Mouse (Mus musculus) C2C12 (cell line): ENCODE results near the gene Foxn4. TPM values are rescaled to one million over a fixed set of nuclear protein-coding genes. Genes with fewer than 3 reads are reported as not detected.

Experiments
- H3K27me3 ChIP-seq: one replicate; pipeline ENCODE4 v1.6.1; 2011; ENCODE audit not compliant: control insufficient read depth, insufficient read depth, insufficient read length
- H3K36me3 ChIP-seq: one replicate; pipeline ENCODE4 v1.6.1; 2011; ENCODE audit not compliant: control insufficient read depth, insufficient read depth
- H3K4me3 ChIP-seq: one replicate; pipeline ENCODE4 v1.5.1; 2011; ENCODE audit warnings: mild to moderate bottlenecking, control low read depth; ENCODE audit not compliant: poor library complexity, insufficient read depth, severe bottlenecking
- H3K79me2 ChIP-seq: one replicate; pipeline ENCODE4 v1.6.1; 2011; ENCODE audit not compliant: control insufficient read depth, insufficient read depth
- H3K79me3 ChIP-seq: one replicate; pipeline ENCODE4 v1.6.1; 2011; ENCODE audit warnings: low read depth, control low read depth
- H3ac ChIP-seq: one replicate; pipeline ENCODE3; 2011; ENCODE audit warnings: low read depth; ENCODE audit not compliant: control insufficient read depth, insufficient read length
- CEBPB ChIP-seq: IDR thresholded peaks from one replicate; pipeline ENCODE4 v1.6.1; 2011; ENCODE audit warnings: low read depth, mild to moderate bottlenecking, control low read depth, moderate library complexity
- CTCF ChIP-seq: IDR thresholded peaks from one replicate; pipeline ENCODE4 v1.5.1; 2011; ENCODE audit not compliant: control insufficient read depth, insufficient read depth, insufficient read length
- FOSL1 ChIP-seq: IDR thresholded peaks from one replicate; pipeline ENCODE4 v1.8.0; 2011; ENCODE audit warnings: mild to moderate bottlenecking, low read length; ENCODE audit not compliant: poor library complexity, insufficient read depth, severe bottlenecking
- MAX ChIP-seq: IDR thresholded peaks from one replicate; pipeline ENCODE4 v1.6.1; 2011; ENCODE audit warnings: mild to moderate bottlenecking, control low read depth
- MYOD1 ChIP-seq: IDR thresholded peaks from one replicate; pipeline ENCODE4 v1.6.1; 2011; ENCODE audit warnings: low read depth; ENCODE audit not compliant: control insufficient read depth, insufficient read length
- MYOG ChIP-seq: IDR thresholded peaks from one replicate; pipeline ENCODE4 v1.6.1; 2011; ENCODE audit not compliant: control insufficient read depth, insufficient read length; ENCODE audit errors: extremely low read depth
- USF1 ChIP-seq: IDR thresholded peaks from one replicate; pipeline ENCODE4 v1.6.1; 2011; ENCODE audit warnings: low read depth, mild to moderate bottlenecking, control low read depth, moderate library complexity
- polyA plus RNA-seq: library from polyadenylated mRNA; unstranded; fragments of >200 nt; fragmentation: generic; extraction: Trizol; gene quantifications from one replicate; pipeline ENCODE4 v1.2.1, GENCODE M21; 2012; ENCODE audit warnings: missing spikeins

Gene Foxn4
- polyA plus RNA-seq, 1 experiment: not detected

GRCm38 (mm10) chr5:114282346-114282745, 8.7 kb upstream of the Foxn4 start:
- TF ChIP-seq MYOG: no peak
- TF ChIP-seq USF1: no peak
- no peak for TF ChIP-seq CEBPB
- TF ChIP-seq CTCF: no peak
- no peak overlapping the region for H3ac ChIP-seq
- H3K27me3 ChIP-seq: peaks cover 64% of the 10 kb centered on the region

GRCm38 (mm10) chr5:114279382-114280143, 6.0 kb upstream of the Foxn4 start:
- Histone ChIP-seq H3ac (no peak overlapping the region), H3K4me3 (no peak overlapping the region), H3K79me2 (no peaks in the 10 kb centered on the region), H3K36me3 (no peaks in the 10 kb centered on the region), H3K27me3 (peaks cover 79% of the 10 kb centered on the region), H3K79me3 (no peaks in the 10 kb centered on the region)
- TF ChIP-seq FOSL1: no peak
- no peak for TF ChIP-seq MYOD1
- TF ChIP-seq USF1: no peak
- no peak for TF ChIP-seq CTCF
- TF ChIP-seq MYOG: no peak
- TF ChIP-seq MAX: no peak
- no peak for TF ChIP-seq CEBPB

More at GRCm38 (mm10) chr5:114282346-114282745, 8.7 kb upstream of the Foxn4 start:
- Histone ChIP-seq H3K36me3 (no peaks in the 10 kb centered on the region), H3K4me3 (no peak overlapping the region), H3K79me3 (no peaks in the 10 kb centered on the region), H3K79me2 (no peaks in the 10 kb centered on the region)

GRCm38 (mm10) chr5:114275991-114276390, 2.4 kb upstream of the Foxn4 start:
- no peaks in the 10 kb centered on the region for H3K79me2 ChIP-seq
- TF ChIP-seq MYOD1 (no peak), MAX (no peak), FOSL1 (no peak), USF1 (no peak), CEBPB (no peak), MYOG (no peak), CTCF (no peak)
- H3K27me3 ChIP-seq: peaks cover 80% of the 10 kb centered on the region
- H3K79me3 ChIP-seq: no peaks in the 10 kb centered on the region
- no peak overlapping the region for H3ac ChIP-seq
- no peaks in the 10 kb centered on the region for H3K36me3 ChIP-seq
- no peak overlapping the region for H3K4me3 ChIP-seq

- peaks cover 76% of the 10 kb centered on the region for H3K27me3 ChIP-seq
- H3K79me2 ChIP-seq: no peaks in the 10 kb centered on the region
- H3K4me3 ChIP-seq: no peak overlapping the region
- H3K79me3 ChIP-seq: no peaks in the 10 kb centered on the region
- no peak overlapping the region for H3ac ChIP-seq
- no peaks in the 10 kb centered on the region for H3K36me3 ChIP-seq
- TF ChIP-seq MYOG (no peak), USF1 (no peak), MYOD1 (no peak), MAX (no peak)
Measured at GRCm38 (mm10) chr5:114275339-114275738, 1.7 kb upstream of the Foxn4 start.

GRCm38 (mm10) chr5:114269984-114270383, 3.6 kb downstream of the Foxn4 start:
- peak; percentile 78 for TF ChIP-seq MYOD1
- TF ChIP-seq FOSL1: peak; percentile 88
- TF ChIP-seq MAX: peak; percentile 38
- no peak for TF ChIP-seq MYOG
- H3K27me3 ChIP-seq: peaks cover 32% of the 10 kb centered on the region
- no peak overlapping the region for H3K4me3 ChIP-seq
- no peaks in the 10 kb centered on the region for H3K36me3 ChIP-seq
- H3K79me2 ChIP-seq: no peaks in the 10 kb centered on the region
- H3K79me3 ChIP-seq: no peaks in the 10 kb centered on the region
- H3ac ChIP-seq: no peak overlapping the region

- Histone ChIP-seq H3K4me3 (no peak overlapping the region), H3K79me2 (no peaks in the 10 kb centered on the region), H3K36me3 (no peaks in the 10 kb centered on the region), H3K27me3 (peaks cover 29% of the 10 kb centered on the region), H3K79me3 (no peaks in the 10 kb centered on the region), H3ac (no peak overlapping the region)
- TF ChIP-seq MYOD1 (peak; percentile 44), USF1 (no peak), CTCF (no peak), MAX (no peak), FOSL1 (no peak), MYOG (no peak)
Measured at GRCm38 (mm10) chr5:114269499-114269898, 4.1 kb downstream of the Foxn4 start.
